Mouse (Mus musculus): ENCODE data around the gene Mgea5. TPM values are rescaled to one million over a fixed set of nuclear protein-coding genes. Genes with fewer than 3 reads are reported as not detected.
A peak's percentile ranks its signal among the peaks of the same experiment; 100 is the strongest.

The Mgea5 gene
- polyA plus RNA-seq, 1 experiment from 2014 or later, result 48.3 TPM

GRCm38 (mm10) chr19:45792404-45792803 is 8.8 kb upstream of the Mgea5 start:
- H3K9me3 ChIP-seq (replicated peaks; ENCODE audit: control insufficient read depth, low read length), result no peaks in the 10 kb centered on the region
- WGBS (ENCODE audit: insufficient replicate concordance), result 78% methylated on average over 6 of the region's 6 CpGs
- H3K27ac ChIP-seq (ENCODE audit: low read depth, low read length), result no peak overlapping the region
- 0 out of 2 replicates have a peak, but pooled peaks cover 2% of the 10 kb centered on the region for H3K27me3 ChIP-seq (ENCODE audit: control insufficient read depth, insufficient read depth, low read length)
- no peak overlapping the region for H3K4me2 ChIP-seq
- H3K9ac ChIP-seq (ENCODE audit: low read depth, low read length), result no peak overlapping the region
- no peaks in the 10 kb centered on the region for H3K36me3 ChIP-seq (ENCODE audit: control insufficient read depth, insufficient read depth, low read length)
- H3K4me1 ChIP-seq (ENCODE audit: control insufficient read depth, insufficient read depth, low read length), result peaks cover 5% of the 10 kb centered on the region; the same call in 1 of the 2 replicates
- no peak overlapping the region for H3K4me3 ChIP-seq (ENCODE audit: low read depth, low read length)
- ATAC-seq (replicated peaks; ENCODE audit: insufficient number of reproducible peaks, low FRiP score, low TSS enrichment), result no peak

- no peak overlapping the region for H3K4me2 ChIP-seq
- H3K9ac ChIP-seq (ENCODE audit: low read depth, low read length), result no peak overlapping the region
- peak overlapping the region; percentile 54; the same call in 1 of the 2 replicates for H3K27ac ChIP-seq (ENCODE audit: low read depth, low read length)
- peak; percentile 77 for ATAC-seq (replicated peaks; ENCODE audit: insufficient number of reproducible peaks, low FRiP score, low TSS enrichment)
- H3K27me3 ChIP-seq (ENCODE audit: control insufficient read depth, insufficient read depth, low read length), result 0 out of 2 replicates have a peak, but pooled peaks cover 2% of the 10 kb centered on the region
- no peaks in the 10 kb centered on the region for H3K9me3 ChIP-seq (replicated peaks; ENCODE audit: control insufficient read depth, low read length)
- H3K36me3 ChIP-seq (ENCODE audit: control insufficient read depth, insufficient read depth, low read length), result no peaks in the 10 kb centered on the region
- no peaks in the 10 kb centered on the region for H3K4me1 ChIP-seq (ENCODE audit: control insufficient read depth, insufficient read depth, low read length)
- no peak overlapping the region for H3K4me3 ChIP-seq (ENCODE audit: low read depth, low read length)
- WGBS (ENCODE audit: insufficient replicate concordance), result 73% methylated on average over 13 of the region's 13 CpGs
These were observed 6.5 kb upstream of the Mgea5 start for GRCm38 (mm10) chr19:45789888-45790874.

- H3K36me3 ChIP-seq (ENCODE audit: control insufficient read depth, insufficient read depth, low read length), result no peaks in the 10 kb centered on the region
- H3K9me3 ChIP-seq (replicated peaks; ENCODE audit: control insufficient read depth, low read length), result no peaks in the 10 kb centered on the region
- no peaks in the 10 kb centered on the region for H3K4me1 ChIP-seq (ENCODE audit: control insufficient read depth, insufficient read depth, low read length)
- no peak overlapping the region for H3K4me3 ChIP-seq (ENCODE audit: low read depth, low read length)
- no peak overlapping the region for H3K4me2 ChIP-seq
- H3K9ac ChIP-seq (ENCODE audit: low read depth, low read length), result no peak overlapping the region
- H3K27ac ChIP-seq (ENCODE audit: low read depth, low read length), result no peak overlapping the region
- ATAC-seq (replicated peaks; ENCODE audit: insufficient number of reproducible peaks, low FRiP score, low TSS enrichment), result no peak
- WGBS (ENCODE audit: insufficient replicate concordance), result 75% methylated on average over 7 of the region's 7 CpGs
- H3K27me3 ChIP-seq (ENCODE audit: control insufficient read depth, insufficient read depth, low read length), result 0 out of 2 replicates have a peak, but pooled peaks cover 2% of the 10 kb centered on the region
These were observed 5.7 kb upstream of the Mgea5 start for GRCm38 (mm10) chr19:45789365-45789764.

- ATAC-seq (replicated peaks; ENCODE audit: insufficient number of reproducible peaks, low FRiP score, low TSS enrichment), result no peak
- WGBS (ENCODE audit: insufficient replicate concordance), result 56% methylated on average over 4 of the region's 4 CpGs
- Histone ChIP-seq H3K4me1 (ENCODE audit: control insufficient read depth, insufficient read depth, low read length) (no peaks in the 10 kb centered on the region), H3K36me3 (ENCODE audit: control insufficient read depth, insufficient read depth, low read length) (no peaks in the 10 kb centered on the region), H3K27me3 (ENCODE audit: control insufficient read depth, insufficient read depth, low read length) (0 out of 2 replicates have a peak, but pooled peaks cover 2% of the 10 kb centered on the region), H3K27ac (ENCODE audit: low read depth, low read length) (no peak overlapping the region), H3K4me3 (ENCODE audit: low read depth, low read length) (no peak overlapping the region), H3K9ac (ENCODE audit: low read depth, low read length) (no peak overlapping the region), H3K4me2 (no peak overlapping the region), H3K9me3 (replicated peaks; ENCODE audit: control insufficient read depth, low read length) (no peaks in the 10 kb centered on the region)
These were observed 4.7 kb upstream of the Mgea5 start for GRCm38 (mm10) chr19:45788337-45788736.

- ATAC-seq (replicated peaks; ENCODE audit: insufficient number of reproducible peaks, low FRiP score, low TSS enrichment), result no peak
- H3K27me3 ChIP-seq (ENCODE audit: control insufficient read depth, insufficient read depth, low read length), result 0 out of 2 replicates have a peak, but pooled peaks cover under 1% of the 10 kb centered on the region
- no peak overlapping the region for H3K27ac ChIP-seq (ENCODE audit: low read depth, low read length)
- H3K4me1 ChIP-seq (ENCODE audit: control insufficient read depth, insufficient read depth, low read length), result no peaks in the 10 kb centered on the region
- H3K4me3 ChIP-seq (ENCODE audit: low read depth, low read length), result no peak overlapping the region
- H3K4me2 ChIP-seq, result no peak overlapping the region
- no peaks in the 10 kb centered on the region for H3K36me3 ChIP-seq (ENCODE audit: control insufficient read depth, insufficient read depth, low read length)
- no peaks in the 10 kb centered on the region for H3K9me3 ChIP-seq (replicated peaks; ENCODE audit: control insufficient read depth, low read length)
- H3K9ac ChIP-seq (ENCODE audit: low read depth, low read length), result no peak overlapping the region
- 63% methylated on average over 3 of the region's 3 CpGs for WGBS (ENCODE audit: insufficient replicate concordance)
These were observed 3.8 kb upstream of the Mgea5 start for GRCm38 (mm10) chr19:45787450-45787849.

GRCm38 (mm10) chr19:45785470-45785869 is 1.8 kb upstream of the Mgea5 start:
- Histone ChIP-seq H3K4me2 (no peak overlapping the region), H3K9me3 (replicated peaks; ENCODE audit: control insufficient read depth, low read length) (no peaks in the 10 kb centered on the region), H3K4me1 (ENCODE audit: control insufficient read depth, insufficient read depth, low read length) (peaks cover 15% of the 10 kb centered on the region), H3K36me3 (ENCODE audit: control insufficient read depth, insufficient read depth, low read length) (no peaks in the 10 kb centered on the region), H3K9ac (ENCODE audit: low read depth, low read length) (no peak overlapping the region), H3K27ac (ENCODE audit: low read depth, low read length) (no peak overlapping the region), H3K4me3 (ENCODE audit: low read depth, low read length) (no peak overlapping the region), H3K27me3 (ENCODE audit: control insufficient read depth, insufficient read depth, low read length) (no peaks in the 10 kb centered on the region)
- WGBS (ENCODE audit: insufficient replicate concordance), result 69% methylated on average over 3 of the region's 3 CpGs
- no peak for ATAC-seq (replicated peaks; ENCODE audit: insufficient number of reproducible peaks, low FRiP score, low TSS enrichment)

GRCm38 (mm10) chr19:45783933-45784576 is 418 bp upstream of the Mgea5 start:
- H3K4me3 ChIP-seq (ENCODE audit: low read depth, low read length), result peak overlapping the region; percentile 90
- H3K36me3 ChIP-seq (ENCODE audit: control insufficient read depth, insufficient read depth, low read length), result peaks cover 4% of the 10 kb centered on the region
- H3K4me1 ChIP-seq (ENCODE audit: control insufficient read depth, insufficient read depth, low read length), result peaks cover 16% of the 10 kb centered on the region
- H3K27me3 ChIP-seq (ENCODE audit: control insufficient read depth, insufficient read depth, low read length), result no peaks in the 10 kb centered on the region
- peak overlapping the region; percentile 84 for H3K4me2 ChIP-seq
- H3K9me3 ChIP-seq (replicated peaks; ENCODE audit: control insufficient read depth, low read length), result no peaks in the 10 kb centered on the region
- peak overlapping the region; percentile 79 for H3K27ac ChIP-seq (ENCODE audit: low read depth, low read length)
- no peak for ATAC-seq (replicated peaks; ENCODE audit: insufficient number of reproducible peaks, low FRiP score, low TSS enrichment)
- peak overlapping the region; percentile 97 for H3K9ac ChIP-seq (ENCODE audit: low read depth, low read length)
- 31% methylated on average over 17 of the region's 17 CpGs for WGBS (ENCODE audit: insufficient replicate concordance)

- peak; percentile 50 for ATAC-seq (replicated peaks; ENCODE audit: insufficient number of reproducible peaks, low FRiP score, low TSS enrichment)
- H3K9me3 ChIP-seq (replicated peaks; ENCODE audit: control insufficient read depth, low read length), result no peaks in the 10 kb centered on the region
- H3K36me3 ChIP-seq (ENCODE audit: control insufficient read depth, insufficient read depth, low read length), result peaks cover 9% of the 10 kb centered on the region
- peak overlapping the region; percentile 68 for H3K4me2 ChIP-seq
- under 1% methylated on average over 32 of the region's 36 CpGs for WGBS (ENCODE audit: insufficient replicate concordance)
- H3K27me3 ChIP-seq (ENCODE audit: control insufficient read depth, insufficient read depth, low read length), result no peaks in the 10 kb centered on the region
- peaks cover 16% of the 10 kb centered on the region for H3K4me1 ChIP-seq (ENCODE audit: control insufficient read depth, insufficient read depth, low read length)
- peak overlapping the region; percentile 97 for H3K9ac ChIP-seq (ENCODE audit: low read depth, low read length)
- peak overlapping the region; percentile 90 for H3K4me3 ChIP-seq (ENCODE audit: low read depth, low read length)
- H3K27ac ChIP-seq (ENCODE audit: low read depth, low read length), result peak overlapping the region; percentile 95
These were observed 1.2 kb downstream of the Mgea5 start for GRCm38 (mm10) chr19:45782315-45783001.

All from heart, embryonic 11.5 days (tissue).